Mouse (Mus musculus): ENCODE measurements at regions not wholly inside any gene's neighbourhood (a gene's known extent, or its start where the extent isn't known, plus 50 kb on each side); places are given as distances from the start of the nearest gene placed in this dataset.

- TF ChIP-seq CTCF (IDR thresholded peaks at IDR 0.05), result no peak
- H3K4me1 ChIP-seq (ENCODE audit: insufficient read depth, low read length), result no peaks in the 10 kb centered on the region
Measured at GRCm38 (mm10) chr16:63016658-63017057, 162.6 kb downstream of the Pros1 start.

GRCm38 (mm10) chr16:63030399-63030798, 176.3 kb downstream of the Pros1 start:
- Histone ChIP-seq H3K9me3 (ENCODE audit: low read length) (no peaks in the 10 kb centered on the region), H3K9ac (replicated peaks; ENCODE audit: low read length, poor library complexity, severe bottlenecking) (no peak overlapping the region), H3K36me3 (ENCODE audit: insufficient read depth, low read length) (no peaks in the 10 kb centered on the region), H3K4me2 (ENCODE audit: low read depth, low read length, poor library complexity, severe bottlenecking) (no peak overlapping the region), H3K4me1 (ENCODE audit: insufficient read depth, low read length) (0 out of 2 replicates have a peak, but pooled peaks cover 7% of the 10 kb centered on the region), H3K27ac (ENCODE audit: low read depth, low read length) (no peak overlapping the region), H3K4me3 (ENCODE audit: low read depth, low read length) (no peak overlapping the region), H3K27me3 (ENCODE audit: insufficient read depth, low read length) (no peaks in the 10 kb centered on the region)
- 59% methylated on average over 4 of the region's 4 CpGs for WGBS
- DNase-seq (ENCODE audit: low spot score) (no peak), ATAC-seq (ENCODE audit: low FRiP score) (no peak)
- no peak for TF ChIP-seq CTCF (IDR thresholded peaks at IDR 0.05)

More at GRCm38 (mm10) chr16:63016658-63017057, 162.6 kb downstream of the Pros1 start:
- Histone ChIP-seq H3K9me3 (ENCODE audit: low read length) (no peaks in the 10 kb centered on the region), H3K27ac (ENCODE audit: low read depth, low read length) (no peak overlapping the region), H3K36me3 (ENCODE audit: insufficient read depth, low read length) (no peaks in the 10 kb centered on the region), H3K4me3 (ENCODE audit: low read depth, low read length) (no peak overlapping the region), H3K27me3 (ENCODE audit: insufficient read depth, low read length) (no peaks in the 10 kb centered on the region), H3K9ac (replicated peaks; ENCODE audit: low read length, poor library complexity, severe bottlenecking) (no peak overlapping the region), H3K4me2 (ENCODE audit: low read depth, low read length, poor library complexity, severe bottlenecking) (no peak overlapping the region)
- DNase-seq (ENCODE audit: low spot score), result no peak
- no peak for ATAC-seq (ENCODE audit: low FRiP score)
- WGBS, result 61% methylated on average over 2 of the region's 2 CpGs

GRCm38 (mm10) chr16:63031035-63031434, 176.9 kb downstream of the Pros1 start:
- Histone ChIP-seq H3K9ac (replicated peaks; ENCODE audit: low read length, poor library complexity, severe bottlenecking) (no peak overlapping the region), H3K9me3 (ENCODE audit: low read length) (no peaks in the 10 kb centered on the region), H3K27me3 (ENCODE audit: insufficient read depth, low read length) (no peaks in the 10 kb centered on the region), H3K4me1 (ENCODE audit: insufficient read depth, low read length) (0 out of 2 replicates have a peak, but pooled peaks cover 7% of the 10 kb centered on the region), H3K4me2 (ENCODE audit: low read depth, low read length, poor library complexity, severe bottlenecking) (no peak overlapping the region), H3K4me3 (ENCODE audit: low read depth, low read length) (no peak overlapping the region), H3K36me3 (ENCODE audit: insufficient read depth, low read length) (no peaks in the 10 kb centered on the region), H3K27ac (ENCODE audit: low read depth, low read length) (no peak overlapping the region)
- WGBS, result 17% methylated on average over 5 of the region's 5 CpGs
- ATAC-seq (ENCODE audit: low FRiP score) (no peak), DNase-seq (ENCODE audit: low spot score) (peak; percentile 30)
- no peak for TF ChIP-seq CTCF (IDR thresholded peaks at IDR 0.05)

GRCm38 (mm10) chr16:63031802-63032201, 177.7 kb downstream of the Pros1 start:
- no peaks in the 10 kb centered on the region for H3K36me3 ChIP-seq (ENCODE audit: insufficient read depth, low read length)
- TF ChIP-seq CTCF (IDR thresholded peaks at IDR 0.05), result no peak
- 16% methylated on average over 6 of the region's 6 CpGs for WGBS

GRCm38 (mm10) chr16:63049100-63049499, 195.0 kb downstream of the Pros1 start:
- Histone ChIP-seq H3K9ac (replicated peaks; ENCODE audit: low read length, poor library complexity, severe bottlenecking) (no peak overlapping the region), H3K36me3 (ENCODE audit: insufficient read depth, low read length) (no peaks in the 10 kb centered on the region), H3K27ac (ENCODE audit: low read depth, low read length) (no peak overlapping the region), H3K27me3 (ENCODE audit: insufficient read depth, low read length) (no peaks in the 10 kb centered on the region), H3K9me3 (ENCODE audit: low read length) (no peaks in the 10 kb centered on the region), H3K4me2 (ENCODE audit: low read depth, low read length, poor library complexity, severe bottlenecking) (no peak overlapping the region), H3K4me1 (ENCODE audit: insufficient read depth, low read length) (no peaks in the 10 kb centered on the region), H3K4me3 (ENCODE audit: low read depth, low read length) (no peak overlapping the region)
- DNase-seq (ENCODE audit: low spot score) (no peak), ATAC-seq (ENCODE audit: low FRiP score) (no peak)
- no peak for TF ChIP-seq CTCF (IDR thresholded peaks at IDR 0.05)
- 60% methylated on average over 1 of the region's 1 CpGs for WGBS

More at GRCm38 (mm10) chr16:63031802-63032201, 177.7 kb downstream of the Pros1 start:
- ATAC-seq (ENCODE audit: low FRiP score), result 0 out of 2 replicates have a peak, but pooled peaks have one; percentile 20
- no peaks in the 10 kb centered on the region for H3K9me3 ChIP-seq (ENCODE audit: low read length)
- 0 out of 2 replicates have a peak, but pooled peaks cover 7% of the 10 kb centered on the region for H3K4me1 ChIP-seq (ENCODE audit: insufficient read depth, low read length)
- peak; percentile 34 for DNase-seq (ENCODE audit: low spot score)
- H3K27ac ChIP-seq (ENCODE audit: low read depth, low read length), result no peak overlapping the region
- H3K4me3 ChIP-seq (ENCODE audit: low read depth, low read length), result no peak overlapping the region
- H3K4me2 ChIP-seq (ENCODE audit: low read depth, low read length, poor library complexity, severe bottlenecking), result no peak overlapping the region
- H3K27me3 ChIP-seq (ENCODE audit: insufficient read depth, low read length), result no peaks in the 10 kb centered on the region
- no peak overlapping the region for H3K9ac ChIP-seq (replicated peaks; ENCODE audit: low read length, poor library complexity, severe bottlenecking)

DNA sequence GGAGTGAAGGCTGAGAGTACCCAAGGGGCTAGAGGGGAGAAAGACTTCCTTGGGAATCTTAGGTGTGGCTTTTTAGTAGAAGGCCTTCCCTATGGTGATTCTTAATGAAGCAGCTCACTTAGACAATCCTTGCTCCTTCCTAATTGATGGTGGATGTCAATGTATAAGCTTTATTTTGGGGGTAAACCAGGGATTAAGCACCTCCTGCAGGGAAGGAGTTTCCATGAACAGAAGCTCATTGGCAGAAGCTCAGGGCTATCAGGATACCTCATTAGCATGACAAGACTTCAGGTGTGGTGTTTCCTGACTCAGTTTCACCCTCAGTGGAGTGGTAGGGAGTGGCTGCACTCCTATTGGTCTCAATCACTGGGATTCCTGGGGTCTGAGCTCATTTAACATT, 208.8 kb downstream of the Pros1 start:
- H3K27ac ChIP-seq (ENCODE audit: low read depth, low read length), result no peak overlapping the region
- DNase-seq (ENCODE audit: low spot score) (no peak), ATAC-seq (ENCODE audit: low FRiP score) (no peak)
- H3K9ac ChIP-seq (replicated peaks; ENCODE audit: low read length, poor library complexity, severe bottlenecking), result no peak overlapping the region
- no peak for TF ChIP-seq CTCF (IDR thresholded peaks at IDR 0.05)
- no peak overlapping the region for H3K4me2 ChIP-seq (ENCODE audit: low read depth, low read length, poor library complexity, severe bottlenecking)
- no peaks in the 10 kb centered on the region for H3K9me3 ChIP-seq (ENCODE audit: low read length)
- H3K4me3 ChIP-seq (ENCODE audit: low read depth, low read length), result no peak overlapping the region
- no peaks in the 10 kb centered on the region for H3K4me1 ChIP-seq (ENCODE audit: insufficient read depth, low read length)
- H3K36me3 ChIP-seq (ENCODE audit: insufficient read depth, low read length), result no peaks in the 10 kb centered on the region
- no peaks in the 10 kb centered on the region for H3K27me3 ChIP-seq (ENCODE audit: insufficient read depth, low read length)

Measured in midbrain, postnatal 0 days (tissue).